Mouse (Mus musculus) B cell, adult 67 days (primary cell): ENCODE measurements around the gene She. TPM values are rescaled to one million over a fixed set of nuclear protein-coding genes. Genes with fewer than 3 reads are reported as not detected.

ENCODE experiments used
- total RNA-seq, 2 experiments: library from RNA; stranded (reverse); gene quantifications; 4 replicates each; pipeline ENCODE4 v1.2.4; 2023

She gene
- not detected for total RNA-seq

GRCm38 (mm10) chr3:89830815-89831591, at the start of gene She:
Gene She, plus strand, starts transcription at chr3:89831370.

Other genes starting within 250 kb of the She start
- gene Adar, start 116.3 kb upstream of the She start, total RNA-seq: 100 to 1,000 TPM; 154 to 190 TPM
- gene Chrnb2, start 66.7 kb upstream of the She start, total RNA-seq: 1 to 10 TPM in 1 of 2 experiments, under 1 TPM in 1; 0.95 to 1.7 TPM
- 100 to 1,000 TPM; 118 to 123 TPM for gene Ube2q1, start 57.8 kb upstream of the She start, total RNA-seq
- 10 to 100 TPM; 16.5 to 16.8 TPM for gene Il6ra, start 81.8 kb downstream of the She start, total RNA-seq
- 10 to 100 TPM; 73.8 to 83.4 TPM for gene Atp8b2, start 132.1 kb downstream of the She start, total RNA-seq
- 10 to 100 TPM; 57.4 to 62.6 TPM for gene Hax1, start 167.4 kb downstream of the She start, total RNA-seq
- gene 4933434E20Rik, start 220.3 kb downstream of the She start, total RNA-seq: 100 to 1,000 TPM; 127 to 129 TPM
- gene Ubap2l, start 221.3 kb downstream of the She start, total RNA-seq: 100 to 1,000 TPM; 320 to 321 TPM
- gene Tpm3, start 241.3 kb downstream of the She start, total RNA-seq: 100 to 1,000 TPM; 521 to 571 TPM